Mouse (Mus musculus) CD4-positive, CD25-positive, alpha-beta regulatory T cell (primary cell): ENCODE data around the gene Pkd1l2. TPM values are rescaled to one million over a fixed set of nuclear protein-coding genes. Genes with fewer than 3 reads are reported as not detected.

Experiments
- polyA plus RNA-seq: library from polyadenylated mRNA; unstranded; fragments of 100-300 nt; shearing (Covaris generic); gene quantifications from one replicate; pipeline ENCODE4 v1.2.1, GENCODE M21; 2017

The Pkd1l2 gene
- polyA plus RNA-seq: 0.24 TPM

GRCm38 (mm10) chr8:117082399-117082872 lies at the start of gene Pkd1l2:
TSS of gene Pkd1l2 (minus strand) at chr8:117082449.

GRCm38 (mm10) chr8:117095647-117096046 lies 13.4 kb upstream of the Pkd1l2 start, which contains the start of gene Bco1:
TSS of gene Bco1 (plus strand) at chr8:117095854.

GRCm38 (mm10) chr8:116993095-116993867 lies 89.0 kb downstream of the Pkd1l2 start, which contains the start of gene Gcsh:
TSS of gene Gcsh (minus strand) at chr8:116993537.

GRCm38 (mm10) chr8:116978631-116979256 lies 103.5 kb downstream of the Pkd1l2 start, which contains the start of gene 1700030J22Rik:
TSS of gene 1700030J22Rik (minus strand) at chr8:116978959.

Other genes starting within 250 kb of the Pkd1l2 start
- gene Cmc2, start 161.0 kb downstream of the Pkd1l2 start, polyA plus RNA-seq: 22.3 TPM
- 2.3 TPM for gene Cenpn, start 160.7 kb downstream of the Pkd1l2 start, polyA plus RNA-seq
- 31.6 TPM for gene Atmin, start 139.1 kb downstream of the Pkd1l2 start, polyA plus RNA-seq
- gene 1700030J22Rik, start 103.5 kb downstream of the Pkd1l2 start, polyA plus RNA-seq: not detected
- 30.1 TPM for gene Gcsh, start 88.9 kb downstream of the Pkd1l2 start, polyA plus RNA-seq
- not detected for gene Bco1, start 13.4 kb upstream of the Pkd1l2 start, polyA plus RNA-seq
- gene Gan, start 75.7 kb upstream of the Pkd1l2 start, polyA plus RNA-seq: 2.3 TPM
- gene Cmip, start 174.6 kb upstream of the Pkd1l2 start, polyA plus RNA-seq: 87.4 TPM